Mouse (Mus musculus): ENCODE results near the gene Ikzf1.

Gene Ikzf1

GRCm38 (mm10) chr11:11765414-11765813 is 80.6 kb downstream of the Ikzf1 start:
- peak; percentile 61 for DNase-seq (ENCODE audit: low read depth)

GRCm38 (mm10) chr11:11766105-11766504 is 81.3 kb downstream of the Ikzf1 start:
- DNase-seq (ENCODE audit: low read depth), result peak; percentile 88

GRCm38 (mm10) chr11:11766736-11767135 is 81.9 kb downstream of the Ikzf1 start:
- no peak for DNase-seq (ENCODE audit: low read depth)

GRCm38 (mm10) chr11:11768057-11768456 is 83.3 kb downstream of the Ikzf1 start:
- no peak for DNase-seq (ENCODE audit: low read depth)

GRCm38 (mm10) chr11:11769281-11769680 is 84.5 kb downstream of the Ikzf1 start:
- no peak for DNase-seq (ENCODE audit: low read depth)

- no peak for DNase-seq (ENCODE audit: low read depth)
Measured at GRCm38 (mm10) chr11:11770691-11771090, 85.9 kb downstream of the Ikzf1 start.

GRCm38 (mm10) chr11:11772196-11772595 is 87.4 kb downstream of the Ikzf1 start:
- DNase-seq (ENCODE audit: low read depth), result no peak

- no peak for DNase-seq (ENCODE audit: low read depth)
Measured at GRCm38 (mm10) chr11:11774384-11774783, 89.6 kb downstream of the Ikzf1 start.

GRCm38 (mm10) chr11:11774893-11775292 is 90.1 kb downstream of the Ikzf1 start:
- no peak for DNase-seq (ENCODE audit: low read depth)

- no peak for DNase-seq (ENCODE audit: low read depth)
Measured at GRCm38 (mm10) chr11:11776071-11776821, 91.4 kb downstream of the Ikzf1 start.

GRCm38 (mm10) chr11:11776822-11777174 is 92.0 kb downstream of the Ikzf1 start:
- peak; percentile 33 for DNase-seq (ENCODE audit: low read depth)

GRCm38 (mm10) chr11:11777246-11777645 is 92.4 kb downstream of the Ikzf1 start:
- DNase-seq (ENCODE audit: low read depth), result peak; percentile 37

GRCm38 (mm10) chr11:11777796-11778195 is 93.0 kb downstream of the Ikzf1 start:
- peak; percentile 36 for DNase-seq (ENCODE audit: low read depth)

- peak; percentile 15 for DNase-seq (ENCODE audit: low read depth)
Measured at GRCm38 (mm10) chr11:11778345-11778744, 93.5 kb downstream of the Ikzf1 start.

- no peak for DNase-seq (ENCODE audit: low read depth)
Measured at GRCm38 (mm10) chr11:11781728-11782127, 96.9 kb downstream of the Ikzf1 start.

- no peak for DNase-seq (ENCODE audit: low read depth)
Measured at GRCm38 (mm10) chr11:11785457-11785856, 100.7 kb downstream of the Ikzf1 start.

- DNase-seq (ENCODE audit: low read depth), result peak; percentile 88
Measured at GRCm38 (mm10) chr11:11788521-11788974, 103.7 kb downstream of the Ikzf1 start.

- DNase-seq (ENCODE audit: low read depth), result no peak
Measured at GRCm38 (mm10) chr11:11794626-11795025, 109.8 kb downstream of the Ikzf1 start.

GRCm38 (mm10) chr11:11798690-11799089 is 113.9 kb downstream of the Ikzf1 start:
- DNase-seq (ENCODE audit: low read depth), result no peak

GRCm38 (mm10) chr11:11800304-11800703 is 115.5 kb downstream of the Ikzf1 start:
- no peak for DNase-seq (ENCODE audit: low read depth)

- no peak for DNase-seq (ENCODE audit: low read depth)
Measured at GRCm38 (mm10) chr11:11801067-11801466, 116.3 kb downstream of the Ikzf1 start.

GRCm38 (mm10) chr11:11804421-11804820 is 119.6 kb downstream of the Ikzf1 start:
- no peak for DNase-seq (ENCODE audit: low read depth)

- DNase-seq (ENCODE audit: low read depth), result no peak
Measured at GRCm38 (mm10) chr11:11805951-11806350, 121.1 kb downstream of the Ikzf1 start.

Measured in naive thymus-derived CD4-positive, alpha-beta T cell, adult 2 months (primary cell).